Mouse (Mus musculus) embryonic fibroblast, embryonic 13.5 days (primary cell): ENCODE data around the gene Alpk1.

Experiments
- CTCF ChIP-seq: IDR thresholded peaks from 2 replicates; pipeline ENCODE4 v1.5.1; 2011; ENCODE audit warnings: mild to moderate bottlenecking, control low read depth, low read length, moderate library complexity, borderline replicate concordance; ENCODE audit not compliant: insufficient read depth
- POLR2A ChIP-seq: IDR thresholded peaks from 2 replicates; pipeline ENCODE4 v1.6.1; 2011; ENCODE audit warnings: low read depth, mild to moderate bottlenecking, control low read depth, low read length, moderate library complexity

DNA sequence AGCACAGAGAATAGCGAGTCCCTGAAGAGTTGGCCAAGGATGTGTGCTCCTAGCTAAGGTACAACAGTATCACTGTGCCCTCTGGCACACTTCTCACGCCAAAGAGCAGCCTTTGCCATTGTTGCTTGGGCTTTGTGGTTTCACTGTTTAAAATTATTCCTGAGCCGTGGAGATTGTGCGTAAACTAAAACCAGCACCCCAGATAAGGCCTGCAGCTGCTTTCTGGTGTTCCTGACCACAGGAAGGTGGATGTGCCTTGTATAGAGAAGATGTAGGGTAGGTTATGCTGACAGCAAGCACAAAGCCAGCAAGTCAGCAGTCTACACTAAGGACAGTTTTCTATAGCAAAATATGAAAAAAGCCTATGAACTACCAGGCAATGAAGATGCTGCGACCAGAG lies 40.9 kb upstream of the Alpk1 start:
- no peak for TF ChIP-seq CTCF
- TF ChIP-seq POLR2A: no peak
